Mouse (Mus musculus) testis, adult 2 months (tissue): ENCODE measurements at regions not wholly inside any gene's neighbourhood (a gene's known extent, or its start where the extent isn't known, plus 50 kb on each side); places are given as distances from the start of the nearest gene placed in this dataset.

Experiments used
- CTCF ChIP-seq: fragments of 200-500 bp; IDR thresholded peaks from 2 replicates; pipeline ENCODE4 v1.5.1; 2012; ENCODE audit warnings: low read depth, mild to moderate bottlenecking, inconsistent platforms, low read length, moderate library complexity; ENCODE audit not compliant: control insufficient read depth, insufficient read depth, insufficient replicate concordance
- POLR2A ChIP-seq: fragments of 200-500 bp; IDR thresholded peaks from 2 replicates; pipeline ENCODE4 v1.6.1; 2012; ENCODE audit warnings: low read depth, mild to moderate bottlenecking, inconsistent platforms, low read length, moderate library complexity; ENCODE audit not compliant: control insufficient read depth

DNA sequence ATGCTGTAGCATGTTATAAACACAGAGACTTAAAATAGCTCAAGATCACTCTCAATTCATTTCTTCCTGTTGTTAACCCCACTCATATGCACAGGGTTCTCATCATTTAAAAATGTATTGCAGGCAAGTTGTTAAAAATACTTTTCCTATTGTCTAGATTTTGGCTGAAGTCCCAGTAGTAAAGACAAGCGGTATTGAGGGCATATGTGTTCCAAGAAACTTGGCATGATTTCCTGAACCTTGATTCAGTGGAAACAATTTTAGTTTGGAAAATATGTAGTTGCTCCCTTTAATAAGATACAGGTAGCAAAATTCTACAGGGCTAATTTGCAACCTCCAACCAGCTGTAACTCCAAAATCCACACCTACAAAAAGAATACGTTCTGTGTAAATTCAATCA lies 315.5 kb downstream of the 1700009N14Rik start:
- TF ChIP-seq CTCF = no peak
- TF ChIP-seq POLR2A = no peak
